Mouse (Mus musculus) liver, adult 2 months (tissue): ENCODE measurements around the gene Mkrn2os. TPM values are rescaled to one million over a fixed set of nuclear protein-coding genes. Genes with fewer than 3 reads are reported as not detected.
A peak's percentile ranks its signal among the peaks of the same experiment; 100 is the strongest.

Experiments
- DNase-seq: peaks from one replicate; pipeline ENCODE4 v3.0.0-alpha.2; 2011; ENCODE audit warnings: low read depth, low spot score; ENCODE audit errors: extremely low read depth
- H3K27ac ChIP-seq: fragments of 200-500 bp; replicated peaks from 2 replicates; pipeline ENCODE4 v1.5.1; 2012; ENCODE audit warnings: low read depth, mild to moderate bottlenecking, control low read depth, inconsistent platforms, low read length; ENCODE audit not compliant: insufficient read depth
- H3K27me3 ChIP-seq: fragments of 200-500 bp; 2 replicates; pipeline ENCODE4 v1.6.1; 2012; ENCODE audit warnings: mild to moderate bottlenecking, moderate library complexity, low read length, inconsistent platforms; ENCODE audit not compliant: control insufficient read depth, insufficient read depth
- H3K36me3 ChIP-seq: fragments of 200-500 bp; 2 replicates; pipeline ENCODE4 v1.6.1; 2012; ENCODE audit warnings: low read length, inconsistent platforms; ENCODE audit not compliant: control insufficient read depth, insufficient read depth
- H3K4me1 ChIP-seq: fragments of 200-500 bp; 2 replicates; pipeline ENCODE4 v1.6.1; 2011; ENCODE audit warnings: low read length; ENCODE audit not compliant: control insufficient read depth, insufficient read depth
- H3K4me3 ChIP-seq: fragments of 200-500 bp; 2 replicates; pipeline ENCODE4 v1.5.1; 2011; ENCODE audit warnings: low read depth, mild to moderate bottlenecking, control low read depth, low read length, moderate library complexity; ENCODE audit not compliant: insufficient read depth
- H3K79me2 ChIP-seq: fragments of 200-500 bp; 2 replicates; pipeline ENCODE4 v1.6.1; 2012; ENCODE audit warnings: inconsistent platforms, mild to moderate bottlenecking, low read length, moderate library complexity; ENCODE audit not compliant: control insufficient read depth, insufficient read depth
- H3K9ac ChIP-seq: fragments of 200-500 bp; 2 replicates; pipeline ENCODE4 v1.6.1; 2012; ENCODE audit warnings: low read depth, mild to moderate bottlenecking, control low read depth, inconsistent platforms, low read length
- CTCF ChIP-seq: fragments of 200-500 bp; IDR thresholded peaks from 2 replicates; pipeline ENCODE4 v1.5.1; 2011; ENCODE audit warnings: low read depth, low read length, control low read depth
- POLR2A ChIP-seq: fragments of 200-500 bp; IDR thresholded peaks from 2 replicates; pipeline ENCODE4 v1.6.1; 2011; ENCODE audit warnings: low read length, control low read depth; ENCODE audit not compliant: insufficient read depth; ENCODE audit errors: extremely low read depth
- WGBS: fragments of 180-500 bp; shearing (Covaris S2); methylation state at CpG from one replicate; pipeline ENCODE4 v1.1.7; 2018; 5-methylcytosine and 5-hydroxymethylcytosine counted together
- polyA plus RNA-seq: library from polyadenylated mRNA; depleted of rRNA; stranded (reverse); fragments of >200 nt; gene quantifications from 2 replicates; pipeline ENCODE4 v1.2.3, GENCODE M21; 2012
- total RNA-seq: library from RNA; depleted of rRNA; stranded (reverse); fragments of >200 nt; gene quantifications from 2 replicates; pipeline ENCODE4 v1.2.3, GENCODE M21; 2014

The Mkrn2os gene
- total and polyA plus RNA-seq, 2 experiments, result 19.2 to 29.3 TPM

DNA sequence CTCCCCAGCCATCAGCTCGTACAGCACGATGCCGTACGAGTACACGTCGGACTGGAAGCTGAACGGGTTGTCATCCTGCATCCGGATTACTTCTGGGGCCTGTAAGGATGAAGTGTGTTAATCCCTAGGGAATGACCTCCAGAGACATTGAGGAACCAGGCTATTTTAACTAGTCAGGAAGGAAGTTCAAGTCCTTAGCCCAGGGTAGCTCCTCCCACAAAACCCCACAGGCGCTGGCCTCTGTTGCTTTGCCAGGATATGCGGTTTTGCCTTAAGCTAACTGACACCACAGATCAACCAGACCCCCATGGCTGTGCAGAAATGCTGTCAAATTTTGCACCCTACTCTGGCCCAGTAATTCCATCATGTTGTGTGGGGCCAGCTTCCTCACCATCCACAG lies 27.4 kb upstream of the Mkrn2os start:
- Histone ChIP-seq H3K4me3 (no peak overlapping the region), H3K4me1 (peaks cover 5% of the 10 kb centered on the region; the same call in 1 of the 2 replicates), H3K9ac (no peak overlapping the region), H3K27ac (no peak overlapping the region), H3K36me3 (peaks cover 59% of the 10 kb centered on the region), H3K27me3 (no peaks in the 10 kb centered on the region), H3K79me2 (no peaks in the 10 kb centered on the region)
- TF ChIP-seq CTCF (no peak), POLR2A (no peak)
- 74% methylated on average over 10 of the region's 10 CpGs for WGBS
- no peak for DNase-seq

DNA sequence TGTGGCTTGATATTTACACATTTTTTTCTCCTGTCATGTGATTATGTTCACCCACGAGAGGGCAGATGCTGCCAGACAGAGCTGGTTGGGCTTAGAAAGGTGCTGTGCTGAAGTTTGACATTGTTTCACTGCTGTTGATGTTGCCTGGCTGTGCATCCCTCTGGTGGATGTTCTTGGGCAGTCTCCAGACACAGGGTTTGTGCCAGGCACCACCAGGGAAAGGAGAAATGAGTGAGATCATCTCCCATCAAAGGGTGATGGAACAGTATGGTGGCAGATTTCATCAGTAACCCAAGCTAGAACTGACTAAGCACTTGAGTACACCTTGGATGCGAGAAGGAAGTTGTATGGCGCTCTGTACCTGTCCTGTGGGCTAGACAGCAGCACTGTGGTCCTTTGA lies 23.6 kb upstream of the Mkrn2os start:
- no peak for DNase-seq
- Histone ChIP-seq H3K27me3 (no peaks in the 10 kb centered on the region), H3K79me2 (no peaks in the 10 kb centered on the region), H3K27ac (no peak overlapping the region), H3K9ac (no peak overlapping the region), H3K36me3 (peaks cover 48% of the 10 kb centered on the region), H3K4me1 (peaks cover 5% of the 10 kb centered on the region; the same call in 1 of the 2 replicates), H3K4me3 (no peak overlapping the region)
- 69% methylated on average over 3 of the region's 3 CpGs for WGBS
- no peak for TF ChIP-seq POLR2A

DNA sequence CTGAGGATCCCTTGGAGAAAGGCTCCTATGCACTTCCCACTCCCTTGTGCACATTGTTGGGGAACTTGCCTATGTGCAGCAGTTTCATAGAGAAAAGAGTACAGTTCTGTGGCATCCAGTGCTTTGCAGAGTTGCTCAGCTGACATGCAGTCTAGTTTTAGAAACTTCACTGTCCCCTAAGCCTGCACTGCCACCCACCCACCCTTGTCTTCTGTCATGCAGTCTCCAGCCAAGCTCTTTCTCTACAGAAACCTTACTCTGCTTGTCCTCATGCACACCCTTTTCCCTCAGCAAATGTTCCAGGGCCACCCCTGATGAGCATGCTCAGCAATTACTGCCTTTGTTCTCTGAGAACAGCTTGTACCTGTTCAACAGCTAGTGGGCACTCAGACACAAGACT lies 21.4 kb upstream of the Mkrn2os start:
- H3K36me3 ChIP-seq, result peaks cover 38% of the 10 kb centered on the region
- no peaks in the 10 kb centered on the region for H3K27me3 ChIP-seq
- H3K9ac ChIP-seq, result no peak overlapping the region
- H3K79me2 ChIP-seq, result peaks cover 1% of the 10 kb centered on the region; the same call in 1 of the 2 replicates
- H3K27ac ChIP-seq, result no peak overlapping the region
- DNase-seq, result no peak
- H3K4me3 ChIP-seq, result no peak overlapping the region
- no peak for TF ChIP-seq POLR2A
- TF ChIP-seq CTCF, result no peak
- H3K4me1 ChIP-seq, result peaks cover 5% of the 10 kb centered on the region; the same call in 1 of the 2 replicates

DNA sequence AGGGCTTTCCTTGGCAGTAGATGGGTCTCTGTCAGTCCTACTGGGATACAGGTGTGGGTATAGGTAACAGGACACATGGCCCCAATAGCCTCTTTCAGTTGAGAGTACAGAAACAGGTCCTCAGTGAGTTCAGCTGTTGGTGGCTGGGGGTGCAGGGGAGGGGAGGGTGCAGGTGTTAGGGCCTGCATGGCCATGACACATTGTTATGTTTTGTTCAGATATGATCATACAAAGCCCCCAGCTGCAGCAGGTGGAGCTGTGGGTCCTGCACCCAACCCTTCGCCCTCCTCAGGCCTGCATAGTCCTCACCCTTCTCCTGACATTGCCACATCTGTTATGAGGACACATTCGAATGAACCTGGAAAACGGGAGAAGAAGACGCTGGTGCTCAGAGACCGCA lies 17.9 kb upstream of the Mkrn2os start:
- 89% methylated on average over 5 of the region's 5 CpGs for WGBS
- no peaks in the 10 kb centered on the region; the same call in 1 of the 2 replicates for H3K4me1 ChIP-seq
- peaks cover 21% of the 10 kb centered on the region for H3K36me3 ChIP-seq
- no peak overlapping the region for H3K27ac ChIP-seq
- DNase-seq, result no peak
- no peaks in the 10 kb centered on the region for H3K27me3 ChIP-seq
- H3K79me2 ChIP-seq, result peaks cover 14% of the 10 kb centered on the region; the same call in 1 of the 2 replicates
- H3K9ac ChIP-seq, result no peak overlapping the region
- TF ChIP-seq POLR2A, result no peak
- no peak for TF ChIP-seq CTCF
- H3K4me3 ChIP-seq, result no peak overlapping the region

DNA sequence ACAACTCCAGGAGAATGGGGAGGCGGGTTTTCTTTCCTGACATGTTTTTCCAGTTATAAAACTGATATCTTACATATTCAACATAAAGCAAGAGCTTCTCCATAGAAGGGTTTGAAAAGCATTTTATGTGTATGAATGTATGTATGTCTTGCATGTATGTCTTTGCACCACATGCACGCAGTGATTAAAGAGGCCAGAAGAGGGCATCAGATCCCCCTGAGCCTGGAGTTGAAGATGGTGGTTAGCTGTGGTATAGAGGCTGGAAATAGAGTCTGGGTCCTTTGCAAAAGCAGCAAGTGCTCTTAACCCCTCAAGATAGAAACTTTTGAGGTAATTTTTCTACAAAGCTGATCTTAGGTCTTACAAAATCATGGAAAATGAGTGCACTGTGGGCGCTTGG lies 16.7 kb upstream of the Mkrn2os start:
- TF ChIP-seq CTCF, result peak; percentile 47; the same call in 1 of the 2 replicates
- TF ChIP-seq POLR2A, result no peak
- no peak overlapping the region for H3K4me3 ChIP-seq
- no peak for DNase-seq
- H3K36me3 ChIP-seq, result peaks cover 13% of the 10 kb centered on the region
- no peak overlapping the region for H3K27ac ChIP-seq
- no peaks in the 10 kb centered on the region; the same call in 1 of the 2 replicates for H3K4me1 ChIP-seq
- no peaks in the 10 kb centered on the region for H3K27me3 ChIP-seq
- H3K9ac ChIP-seq, result no peak overlapping the region
- peaks cover 18% of the 10 kb centered on the region for H3K79me2 ChIP-seq
- 83% methylated on average over 3 of the region's 3 CpGs for WGBS

DNA sequence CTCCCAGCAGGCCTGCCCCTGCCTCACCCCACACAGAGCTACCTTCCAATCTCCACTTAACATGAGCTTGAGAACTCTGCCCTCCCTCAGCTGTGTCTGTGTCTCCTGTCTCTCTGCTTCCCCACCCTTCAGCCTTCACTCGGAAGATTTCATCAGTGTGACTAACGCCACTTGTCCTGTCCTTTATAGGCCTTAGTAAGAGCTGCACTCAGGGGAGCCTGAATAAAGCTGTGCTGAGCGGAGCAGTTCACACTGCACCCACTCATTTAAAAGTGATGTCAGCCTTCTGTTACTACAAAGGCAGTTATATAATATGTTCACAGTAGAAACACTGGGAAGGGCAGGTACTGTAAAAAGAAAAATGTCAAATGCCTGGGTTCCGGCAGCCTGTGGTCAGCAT lies 15.1 kb upstream of the Mkrn2os start:
- Histone ChIP-seq H3K4me3 (no peak overlapping the region), H3K36me3 (peaks cover 8% of the 10 kb centered on the region), H3K9ac (no peak overlapping the region), H3K27ac (no peak overlapping the region), H3K4me1 (peaks cover 1% of the 10 kb centered on the region), H3K27me3 (no peaks in the 10 kb centered on the region), H3K79me2 (peaks cover 27% of the 10 kb centered on the region)
- TF ChIP-seq POLR2A, result no peak
- no peak for TF ChIP-seq CTCF
- 94% methylated on average over 4 of the region's 4 CpGs for WGBS
- no peak for DNase-seq
